Mouse (Mus musculus) right cerebral cortex, adult 2 months (tissue): Measurements from ENCODE around the gene Sox21.

Source experiments
- DNase-seq, 2 experiments: peaks; one replicate each; pipeline ENCODE4 v3.0.0; 2021 to 2022; ENCODE audit warnings: low spot score in 2 of 2

The Sox21 gene

GRCm38 (mm10) chr14:118225061-118225743 lies 11.6 kb downstream of the Sox21 start:
- DNase-seq = no peak

GRCm38 (mm10) chr14:118220885-118221284 lies 15.9 kb downstream of the Sox21 start:
- DNase-seq = no peak

GRCm38 (mm10) chr14:118216826-118217225 lies 20.0 kb downstream of the Sox21 start:
- no peak for DNase-seq

GRCm38 (mm10) chr14:118212188-118212804 lies 24.5 kb downstream of the Sox21 start:
- DNase-seq = no peak

GRCm38 (mm10) chr14:118209642-118210041 lies 27.2 kb downstream of the Sox21 start:
- peak; percentile 46 to 51 for DNase-seq

GRCm38 (mm10) chr14:118207347-118207746 lies 29.5 kb downstream of the Sox21 start:
- no peak for DNase-seq

GRCm38 (mm10) chr14:118203031-118203430 lies 33.8 kb downstream of the Sox21 start:
- DNase-seq = no peak

- no peak for DNase-seq
Observed at GRCm38 (mm10) chr14:118202006-118202405, 34.8 kb downstream of the Sox21 start.

- no peak for DNase-seq
Observed at GRCm38 (mm10) chr14:118200731-118201130, 36.1 kb downstream of the Sox21 start.

- no peak for DNase-seq
Observed at GRCm38 (mm10) chr14:118197063-118197462, 39.8 kb downstream of the Sox21 start.

- peak in 1 of 2 experiments; percentile 2 for DNase-seq
Observed at GRCm38 (mm10) chr14:118194219-118194914, 42.5 kb downstream of the Sox21 start.

GRCm38 (mm10) chr14:118193663-118194062 lies 43.2 kb downstream of the Sox21 start:
- no peak for DNase-seq

GRCm38 (mm10) chr14:118193001-118193628 lies 43.7 kb downstream of the Sox21 start:
- DNase-seq = no peak

GRCm38 (mm10) chr14:118191442-118191841 lies 45.4 kb downstream of the Sox21 start:
- DNase-seq = no peak
